ENCODE assay signal across 1 mouse cellular context in genomic region chr11:103133456-103134185, GRCm38 (mm10).
TF ChIP-seq lines count a peak whose summit lies in the region.

No protein-coding gene starts in this region.

TF ChIP-seq in C2C12, 6 proteins besides CTCF, POLR2A, EP300 and RAD21 (continued from another document):
- no peak for TF ChIP-seq MYOG (IDR thresholded peaks at IDR 0.05; ENCODE audit: control insufficient read depth, extremely low read depth, insufficient read length)
